Mouse (Mus musculus) midbrain, embryonic 15.5 days (tissue): ENCODE measurements at regions not wholly inside any gene's neighbourhood (a gene's known extent, or its start where the extent isn't known, plus 50 kb on each side); places are given as distances from the start of the nearest gene placed in this dataset.

ENCODE experiments used
- ATAC-seq: fragments of 200-750 bp; cut with Nextera tagmentation; replicated peaks from 2 replicates; pipeline ENCODE4 v1.8.0; 2017; ENCODE audit warnings: moderate TSS enrichment
- H3K27ac ChIP-seq: fragments of 300-500 bp; sonication (generic); 2 replicates; pipeline ENCODE4 v1.5.1; 2015; ENCODE audit warnings: mild to moderate bottlenecking, inconsistent platforms
- H3K27me3 ChIP-seq: fragments of 300-500 bp; sonication (generic); replicated peaks from 2 replicates; pipeline ENCODE4 v1.6.1; 2015; ENCODE audit warnings: inconsistent platforms
- H3K36me3 ChIP-seq: fragments of 300-500 bp; sonication (generic); replicated peaks from 2 replicates; pipeline ENCODE4 v1.6.1; 2015; ENCODE audit warnings: inconsistent platforms
- H3K4me1 ChIP-seq: fragments of 300-500 bp; sonication (generic); 2 replicates; pipeline ENCODE4 v1.6.1; 2015; ENCODE audit warnings: inconsistent platforms
- H3K4me2 ChIP-seq: fragments of 300-500 bp; sonication (generic); 2 replicates; pipeline ENCODE4 v1.6.1; 2015; ENCODE audit warnings: inconsistent platforms, mild to moderate bottlenecking, moderate library complexity
- H3K4me3 ChIP-seq: fragments of 300-500 bp; sonication (generic); 2 replicates; pipeline ENCODE4 v1.5.1; 2015; ENCODE audit warnings: mild to moderate bottlenecking, inconsistent platforms
- H3K9ac ChIP-seq: fragments of 300-500 bp; sonication (generic); 2 replicates; pipeline ENCODE4 v1.6.1; 2015; ENCODE audit warnings: mild to moderate bottlenecking, inconsistent platforms
- H3K9me3 ChIP-seq: fragments of 300-500 bp; sonication (generic); 2 replicates; pipeline ENCODE4 v1.6.1; 2016; ENCODE audit warnings: inconsistent platforms
- WGBS: fragments of 180-500 bp; shearing (Covaris S2); methylation state at CpG from one replicate; pipeline ENCODE4 v1.1.7; 2015; ENCODE audit warnings: mixed read lengths; 5-methylcytosine and 5-hydroxymethylcytosine counted together

DNA sequence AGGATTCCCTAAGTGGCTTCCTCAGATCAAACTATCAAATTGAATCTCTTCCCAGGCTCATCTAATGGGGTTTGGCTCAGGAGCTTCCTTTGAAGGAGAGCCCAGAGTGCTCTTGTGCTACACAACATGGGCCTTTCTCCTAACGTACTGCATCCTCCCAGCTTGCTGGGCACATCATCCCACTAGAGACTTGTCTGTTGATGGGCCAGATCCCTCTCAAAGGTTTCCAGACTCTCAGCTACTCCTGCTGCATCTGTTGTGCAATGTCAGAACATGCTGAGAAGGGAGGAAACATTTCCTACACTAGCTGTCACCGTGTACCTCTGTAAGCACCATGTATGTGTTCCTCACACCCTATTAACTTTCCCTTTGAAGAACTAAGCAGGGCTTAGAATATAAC is 605.0 kb upstream of the Adamts9 start:
- no peak for ATAC-seq
- H3K4me2 ChIP-seq, result no peak overlapping the region
- 84% methylated on average over 2 of the region's 2 CpGs for WGBS

GRCm38 (mm10) chr6:93544246-93544645 is 601.0 kb upstream of the Adamts9 start:
- H3K9ac ChIP-seq, result no peak overlapping the region
- no peaks in the 10 kb centered on the region for H3K4me1 ChIP-seq
- no peak for ATAC-seq
- H3K36me3 ChIP-seq, result no peaks in the 10 kb centered on the region
- 39% methylated on average over 1 of the region's 1 CpGs for WGBS
- no peak overlapping the region for H3K27ac ChIP-seq
- no peaks in the 10 kb centered on the region for H3K9me3 ChIP-seq
- H3K4me3 ChIP-seq, result no peak overlapping the region
- H3K4me2 ChIP-seq, result no peak overlapping the region
- H3K27me3 ChIP-seq, result no peaks in the 10 kb centered on the region

More for the DNA sequence above, 605.0 kb upstream of the Adamts9 start:
- Histone ChIP-seq H3K4me1 (no peaks in the 10 kb centered on the region), H3K36me3 (no peaks in the 10 kb centered on the region), H3K4me3 (no peak overlapping the region), H3K27me3 (no peaks in the 10 kb centered on the region), H3K9ac (no peak overlapping the region), H3K27ac (no peak overlapping the region), H3K9me3 (no peaks in the 10 kb centered on the region)

- Histone ChIP-seq H3K9ac (no peak overlapping the region), H3K27me3 (no peaks in the 10 kb centered on the region), H3K4me2 (no peak overlapping the region), H3K9me3 (no peaks in the 10 kb centered on the region), H3K36me3 (no peaks in the 10 kb centered on the region), H3K4me1 (no peaks in the 10 kb centered on the region), H3K4me3 (no peak overlapping the region), H3K27ac (no peak overlapping the region)
- 43% methylated on average over 15 of the region's 15 CpGs for WGBS
- no peak for ATAC-seq
Measured at GRCm38 (mm10) chr6:93543354-93544129, 600.2 kb upstream of the Adamts9 start.

DNA sequence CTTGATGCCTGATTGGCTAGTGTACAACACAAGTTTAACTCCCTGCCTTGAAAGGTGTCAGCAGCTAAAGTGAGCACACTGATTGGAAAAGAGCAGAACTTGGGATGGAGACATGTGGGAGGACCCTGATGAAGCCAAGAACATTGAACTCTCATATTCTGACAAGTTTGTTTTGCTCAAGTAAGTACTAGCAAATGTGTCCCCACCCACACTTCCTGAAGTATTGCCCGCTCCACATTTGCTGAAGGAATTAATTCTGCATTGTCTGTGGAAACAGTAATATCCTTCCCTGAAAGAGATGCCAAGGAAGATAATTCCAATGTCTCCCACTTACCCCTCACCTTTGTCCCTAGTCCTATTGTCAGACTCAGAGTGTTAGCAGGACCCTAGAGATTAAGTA is 596.3 kb upstream of the Adamts9 start:
- H3K36me3 ChIP-seq, result no peaks in the 10 kb centered on the region
- no peaks in the 10 kb centered on the region for H3K9me3 ChIP-seq
- no peak for ATAC-seq
- 79% methylated on average over 1 of the region's 1 CpGs for WGBS
- H3K27ac ChIP-seq, result no peak overlapping the region
- H3K4me2 ChIP-seq, result no peak overlapping the region
- H3K4me3 ChIP-seq, result no peak overlapping the region
- H3K9ac ChIP-seq, result no peak overlapping the region
- H3K27me3 ChIP-seq, result no peaks in the 10 kb centered on the region
- no peaks in the 10 kb centered on the region for H3K4me1 ChIP-seq

DNA sequence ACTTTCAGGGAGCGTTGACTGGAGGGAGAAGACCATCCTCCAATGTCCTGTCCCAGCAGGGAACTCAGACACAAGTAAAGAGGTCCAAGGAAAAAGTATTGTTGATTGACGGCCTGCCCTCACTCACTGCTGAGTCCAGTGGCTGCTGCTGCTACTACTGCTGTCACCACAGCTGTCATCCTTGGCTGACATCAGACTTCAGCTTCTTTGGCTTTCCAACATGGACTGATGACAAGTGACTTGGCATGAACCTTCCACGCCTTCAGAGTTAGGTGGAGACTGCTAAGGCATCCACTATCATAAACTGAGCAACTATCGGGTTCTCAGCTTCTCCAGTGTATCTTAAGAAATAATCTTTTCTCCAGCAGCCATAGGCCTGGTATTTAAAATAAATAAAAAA is 595.9 kb upstream of the Adamts9 start:
- Histone ChIP-seq H3K4me3 (no peak overlapping the region), H3K4me1 (no peaks in the 10 kb centered on the region), H3K9ac (no peak overlapping the region), H3K9me3 (no peaks in the 10 kb centered on the region), H3K27ac (no peak overlapping the region), H3K36me3 (no peaks in the 10 kb centered on the region), H3K4me2 (no peak overlapping the region), H3K27me3 (no peaks in the 10 kb centered on the region)
- 88% methylated on average over 4 of the region's 4 CpGs for WGBS
- ATAC-seq, result no peak

GRCm38 (mm10) chr6:93537971-93538370 is 594.7 kb upstream of the Adamts9 start:
- no peaks in the 10 kb centered on the region for H3K4me1 ChIP-seq
- no peak overlapping the region for H3K4me2 ChIP-seq
- H3K4me3 ChIP-seq, result no peak overlapping the region
- WGBS, result 76% methylated on average over 1 of the region's 1 CpGs
- H3K27ac ChIP-seq, result no peak overlapping the region
- no peak overlapping the region for H3K9ac ChIP-seq
- ATAC-seq, result no peak
- H3K9me3 ChIP-seq, result no peaks in the 10 kb centered on the region
- H3K27me3 ChIP-seq, result no peaks in the 10 kb centered on the region
- no peaks in the 10 kb centered on the region for H3K36me3 ChIP-seq

DNA sequence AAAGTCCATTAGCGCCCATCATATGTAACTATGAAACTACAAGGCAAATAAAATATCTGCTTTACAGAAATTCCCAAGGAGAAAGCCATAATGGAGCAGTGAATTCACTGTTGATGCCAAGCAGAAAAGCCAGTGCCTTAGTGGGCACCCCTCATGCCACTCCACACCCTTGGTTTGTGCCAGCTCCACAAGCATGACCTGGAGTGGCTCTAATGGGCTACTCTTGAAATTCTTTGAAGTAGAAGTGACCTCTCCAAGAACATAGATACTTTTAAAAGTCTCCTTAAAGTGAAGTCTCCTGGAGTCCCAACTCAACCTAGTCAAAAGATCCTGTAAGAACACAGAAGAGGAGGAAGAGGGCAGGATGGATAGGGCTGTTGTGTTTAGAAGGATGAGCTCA is 593.8 kb upstream of the Adamts9 start:
- Histone ChIP-seq H3K27ac (no peak overlapping the region), H3K9ac (no peak overlapping the region), H3K4me3 (no peak overlapping the region), H3K4me2 (no peak overlapping the region), H3K27me3 (no peaks in the 10 kb centered on the region), H3K36me3 (no peaks in the 10 kb centered on the region), H3K4me1 (no peaks in the 10 kb centered on the region), H3K9me3 (no peaks in the 10 kb centered on the region)
- WGBS, result 98% methylated on average over 1 of the region's 1 CpGs
- no peak for ATAC-seq

DNA sequence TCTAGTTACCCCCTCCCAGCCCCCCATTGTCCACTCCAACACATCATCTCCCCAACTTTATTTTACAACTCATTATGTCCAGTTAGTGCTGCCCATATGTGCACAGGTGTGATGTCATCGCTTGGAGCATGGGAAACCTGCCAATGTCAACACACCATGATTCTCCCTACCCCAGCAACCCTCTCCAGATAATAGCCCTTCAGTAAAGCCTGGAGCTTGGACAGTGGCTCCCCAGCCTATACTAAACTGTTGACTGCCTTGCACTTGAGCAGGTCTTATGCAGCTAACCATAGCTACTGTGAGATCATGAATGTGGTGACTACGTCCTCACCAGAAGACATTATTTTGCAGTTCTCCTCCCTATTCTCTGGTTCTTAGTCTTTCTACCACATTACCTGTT is 570.5 kb upstream of the Adamts9 start:
- H3K4me1 ChIP-seq, result no peaks in the 10 kb centered on the region
- no peaks in the 10 kb centered on the region for H3K9me3 ChIP-seq
- no peak overlapping the region for H3K4me3 ChIP-seq
- no peak overlapping the region for H3K9ac ChIP-seq
- no peaks in the 10 kb centered on the region for H3K36me3 ChIP-seq
- ATAC-seq, result no peak
- H3K27me3 ChIP-seq, result no peaks in the 10 kb centered on the region
- H3K4me2 ChIP-seq, result no peak overlapping the region
- 94% methylated on average over 2 of the region's 2 CpGs for WGBS
- no peak overlapping the region for H3K27ac ChIP-seq

GRCm38 (mm10) chr6:93509857-93510256 is 566.6 kb upstream of the Adamts9 start:
- Histone ChIP-seq H3K27ac (no peak overlapping the region), H3K27me3 (no peaks in the 10 kb centered on the region), H3K4me1 (no peaks in the 10 kb centered on the region), H3K9ac (no peak overlapping the region), H3K9me3 (no peaks in the 10 kb centered on the region), H3K4me3 (no peak overlapping the region), H3K36me3 (no peaks in the 10 kb centered on the region), H3K4me2 (no peak overlapping the region)
- WGBS, result 67% methylated on average over 1 of the region's 1 CpGs
- no peak for ATAC-seq

- no peaks in the 10 kb centered on the region for H3K9me3 ChIP-seq
- no peak overlapping the region for H3K27ac ChIP-seq
- H3K27me3 ChIP-seq, result no peaks in the 10 kb centered on the region
- no peaks in the 10 kb centered on the region for H3K36me3 ChIP-seq
- no peak overlapping the region for H3K4me2 ChIP-seq
- no peak overlapping the region for H3K9ac ChIP-seq
- WGBS, result 48% methylated on average over 4 of the region's 4 CpGs
- ATAC-seq, result no peak
- no peaks in the 10 kb centered on the region for H3K4me1 ChIP-seq
- no peak overlapping the region for H3K4me3 ChIP-seq
Measured at GRCm38 (mm10) chr6:93497824-93498223, 554.5 kb upstream of the Adamts9 start.

- no peak overlapping the region for H3K4me2 ChIP-seq
- no peaks in the 10 kb centered on the region for H3K27me3 ChIP-seq
- 60% methylated on average over 2 of the region's 2 CpGs for WGBS
- H3K36me3 ChIP-seq, result no peaks in the 10 kb centered on the region
- no peak overlapping the region for H3K27ac ChIP-seq
- H3K4me1 ChIP-seq, result peaks cover 8% of the 10 kb centered on the region
- no peak overlapping the region for H3K4me3 ChIP-seq
- no peaks in the 10 kb centered on the region for H3K9me3 ChIP-seq
- no peak for ATAC-seq
- no peak overlapping the region for H3K9ac ChIP-seq
Measured at GRCm38 (mm10) chr6:93488441-93488955, 545.2 kb upstream of the Adamts9 start.

DNA sequence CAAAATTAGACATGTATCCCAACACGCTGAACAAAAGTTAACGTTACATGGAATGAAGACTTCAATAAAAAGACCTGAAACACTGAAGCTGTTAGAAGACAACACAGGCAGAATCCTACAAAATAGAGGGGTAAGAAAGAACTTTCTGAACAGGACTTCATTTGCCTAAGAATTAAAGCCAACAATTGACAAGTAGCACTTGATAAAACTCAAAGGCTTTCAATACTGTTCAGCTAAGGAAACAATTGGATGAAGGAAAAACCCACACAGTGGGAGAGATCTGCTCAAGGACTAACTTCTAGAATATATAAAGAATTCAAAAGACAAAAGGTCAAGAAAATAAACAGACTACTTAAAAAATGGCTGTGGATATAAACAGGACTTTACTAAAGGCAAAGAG is 535.2 kb upstream of the Adamts9 start:
- Histone ChIP-seq H3K9me3 (no peaks in the 10 kb centered on the region), H3K4me3 (no peak overlapping the region), H3K36me3 (no peaks in the 10 kb centered on the region), H3K4me2 (no peak overlapping the region), H3K27me3 (no peaks in the 10 kb centered on the region), H3K4me1 (no peaks in the 10 kb centered on the region), H3K27ac (no peak overlapping the region), H3K9ac (no peak overlapping the region)
- no peak for ATAC-seq
- WGBS, result 61% methylated on average over 2 of the region's 2 CpGs

DNA sequence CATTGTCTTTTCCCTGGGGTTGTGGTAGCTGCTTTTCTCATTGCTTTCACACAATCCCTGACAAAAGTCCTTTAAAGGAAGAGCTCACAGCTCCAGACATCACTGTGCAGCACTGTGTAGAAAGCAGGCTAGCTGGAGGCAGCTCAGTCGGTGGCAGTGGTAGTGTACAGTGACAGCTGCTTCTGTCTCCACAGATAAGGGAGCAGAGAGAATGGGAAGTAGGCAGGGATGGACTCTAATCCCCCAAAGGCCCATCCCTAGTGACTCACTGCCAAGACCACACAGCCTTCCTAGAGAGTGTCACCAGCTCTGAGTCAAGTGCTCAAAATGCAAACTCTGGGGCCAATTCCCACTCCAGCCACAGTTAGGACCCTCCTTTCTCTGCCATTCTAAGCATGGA is 531.7 kb upstream of the Adamts9 start:
- Histone ChIP-seq H3K4me2 (no peak overlapping the region), H3K9ac (no peak overlapping the region), H3K4me1 (no peaks in the 10 kb centered on the region), H3K27me3 (no peaks in the 10 kb centered on the region), H3K9me3 (no peaks in the 10 kb centered on the region), H3K36me3 (no peaks in the 10 kb centered on the region), H3K27ac (no peak overlapping the region), H3K4me3 (no peak overlapping the region)
- WGBS, result 15% methylated on average over 1 of the region's 1 CpGs
- no peak for ATAC-seq
